Mouse (Mus musculus): ENCODE data around the gene Mrps17.
"Not testable (repeated sequence)": the region's sequence is repeated elsewhere in the genome, so short reads cannot be mapped to it uniquely, and the experiment has no call there.

Gene Mrps17

DNA sequence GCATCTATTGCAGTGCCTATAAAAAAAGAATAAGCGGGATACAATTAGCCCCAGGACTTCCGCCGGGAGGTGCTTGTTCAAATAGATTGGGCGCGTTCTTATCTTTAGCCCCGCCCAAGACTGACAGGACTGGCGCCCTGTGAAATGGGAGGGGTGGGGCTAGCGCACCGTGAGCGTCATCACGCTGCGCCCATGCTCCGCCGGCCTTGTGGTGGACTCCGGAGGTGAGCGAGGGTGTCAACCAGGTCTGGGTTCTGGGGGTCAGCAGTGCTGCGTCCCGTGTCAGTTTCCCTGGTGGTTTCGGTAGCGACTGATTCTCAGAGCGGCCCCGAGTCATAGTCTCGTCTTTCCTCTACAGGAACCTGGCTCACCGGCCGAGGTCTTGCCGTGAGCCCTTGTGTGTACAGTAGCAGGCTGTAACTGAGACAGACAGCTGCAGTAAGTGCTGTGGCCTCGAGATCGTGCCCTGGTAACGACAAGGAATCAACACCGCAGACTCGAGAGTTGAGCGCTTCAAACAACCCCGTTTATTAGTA lies at the start of gene Mrps17:
Gene Mrps17, plus strand, starts transcription at position 172 of the 536 bp plus-strand sequence.
- DNase-seq (ENCODE audit: low read depth), result peak; percentile 92

DNA sequence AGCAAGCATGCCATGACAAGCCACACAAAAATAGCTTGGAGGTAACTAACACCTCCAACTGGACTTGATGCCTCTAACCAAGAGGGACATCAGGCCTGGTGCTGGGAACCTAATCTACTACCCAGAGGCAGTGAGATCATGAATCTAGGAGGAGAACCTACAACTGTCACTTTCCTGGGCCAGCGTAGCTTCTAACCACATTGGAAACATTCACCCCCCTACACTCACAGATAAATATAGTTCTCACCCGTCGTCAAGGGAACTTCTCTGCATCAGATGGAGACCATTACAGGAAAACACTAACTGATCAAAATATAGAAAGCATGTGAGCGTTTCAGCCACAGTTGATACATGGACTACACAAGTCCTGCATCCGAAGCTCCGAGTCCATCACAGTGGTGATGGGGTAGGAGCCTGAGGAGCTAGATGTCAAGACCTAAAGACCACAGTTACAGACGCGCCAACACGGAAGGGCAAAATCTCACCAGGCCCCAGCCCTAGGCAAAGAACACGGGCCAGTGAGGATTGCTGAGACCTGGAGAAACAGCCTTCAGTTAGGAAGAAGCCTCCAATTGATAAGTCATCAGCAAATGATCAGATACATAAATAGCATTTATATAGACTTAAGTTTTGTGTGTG lies 48.9 kb upstream of the Mrps17 start:
- DNase-seq (ENCODE audit: low read depth), result no peak

DNA sequence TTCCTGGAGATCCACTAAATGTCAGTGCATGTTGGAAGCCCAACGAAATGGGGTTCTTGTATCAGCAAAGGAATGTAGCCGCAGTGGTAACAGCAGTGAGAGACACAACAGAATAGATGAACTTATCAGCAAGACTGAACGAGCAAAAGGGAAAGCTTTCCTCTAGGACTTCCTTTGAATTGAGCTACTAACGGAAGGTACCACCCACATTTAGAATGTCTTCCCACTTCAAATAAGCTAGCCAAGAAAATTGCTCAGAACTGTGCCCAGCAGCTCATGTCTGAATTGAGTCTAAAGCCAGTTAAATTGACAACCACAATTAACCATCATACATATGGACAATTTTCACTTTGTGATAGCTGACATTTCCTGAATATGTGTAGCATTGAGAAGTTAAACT lies 47.4 kb upstream of the Mrps17 start:
- DNase-seq (ENCODE audit: low read depth), result no peak

DNA sequence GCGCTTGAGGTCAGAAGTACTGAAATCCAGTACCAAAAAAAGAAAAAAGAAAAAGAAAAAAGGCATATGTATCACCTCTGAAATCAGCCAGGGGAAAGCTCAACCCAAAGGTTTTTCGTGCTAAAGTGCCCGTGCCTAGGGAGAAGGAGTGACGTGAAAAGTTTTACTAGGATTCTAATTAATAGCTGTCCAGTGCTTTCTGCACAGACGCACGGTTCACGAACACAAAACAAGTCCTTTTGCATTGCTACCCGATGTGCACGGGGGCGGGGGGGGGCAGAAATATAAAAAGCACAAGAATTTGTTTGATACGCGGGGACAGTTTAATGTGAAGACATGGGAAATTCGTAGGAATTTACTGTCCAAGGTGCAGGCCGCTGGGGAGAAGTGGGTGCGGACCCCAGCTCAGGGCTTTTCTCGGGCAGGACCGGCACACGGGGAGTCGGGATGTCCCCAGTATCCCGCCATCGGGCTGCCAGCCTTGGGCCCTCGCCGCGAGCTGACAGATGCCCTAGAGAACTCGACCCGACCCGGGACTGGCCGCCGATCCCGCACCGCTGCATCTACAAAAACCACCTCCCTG lies 45.8 kb upstream of the Mrps17 start:
- no peak for DNase-seq (ENCODE audit: low read depth)

DNA sequence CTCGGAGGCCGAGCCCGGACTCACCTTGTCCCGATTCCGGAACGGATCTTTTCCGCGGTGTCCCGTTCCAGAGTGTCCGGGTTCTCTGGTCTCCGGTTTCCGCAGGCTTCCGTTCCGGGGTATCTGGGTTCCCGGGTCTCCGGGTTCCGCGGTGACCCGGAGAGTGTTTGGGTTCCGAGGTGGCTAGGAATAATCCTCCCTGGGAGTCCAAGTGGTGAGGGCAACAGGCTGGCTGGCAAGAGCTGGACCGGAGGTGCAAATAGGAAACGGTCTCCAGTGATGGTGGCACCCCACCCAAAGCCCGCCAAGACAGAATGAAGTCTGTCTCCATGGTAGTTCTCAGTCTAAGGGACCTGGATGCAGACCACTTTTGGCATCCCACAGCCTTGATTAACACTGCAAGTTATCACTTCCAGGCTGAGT lies 45.2 kb upstream of the Mrps17 start, which contains the start of gene Zfp11:
Gene Zfp11, minus strand, starts transcription at position 64 of the 423 bp plus-strand sequence.
- peak; percentile 68 for DNase-seq (ENCODE audit: low read depth)

DNA sequence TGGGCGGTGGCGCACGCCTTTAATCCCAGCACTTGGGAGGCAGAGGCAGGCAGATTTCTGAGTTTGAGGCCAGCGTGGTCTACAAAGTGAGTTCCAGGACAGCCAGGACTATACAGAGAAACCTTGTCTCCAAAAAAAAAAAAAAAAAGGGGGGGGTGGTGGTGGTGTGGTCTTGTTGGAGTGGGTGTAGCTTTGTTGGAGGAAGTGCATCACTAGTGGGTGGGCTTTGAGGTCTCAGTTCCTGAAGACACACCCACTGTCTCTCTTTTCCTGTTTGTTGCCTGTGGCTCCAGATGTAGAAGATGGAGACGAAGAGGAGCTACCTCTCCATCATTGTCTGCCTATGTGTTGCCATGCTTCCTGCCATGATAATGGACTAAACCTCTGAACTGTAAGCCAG lies 30.2 kb upstream of the Mrps17 start:
- not testable (repeated sequence) for DNase-seq (ENCODE audit: low read depth)

DNA sequence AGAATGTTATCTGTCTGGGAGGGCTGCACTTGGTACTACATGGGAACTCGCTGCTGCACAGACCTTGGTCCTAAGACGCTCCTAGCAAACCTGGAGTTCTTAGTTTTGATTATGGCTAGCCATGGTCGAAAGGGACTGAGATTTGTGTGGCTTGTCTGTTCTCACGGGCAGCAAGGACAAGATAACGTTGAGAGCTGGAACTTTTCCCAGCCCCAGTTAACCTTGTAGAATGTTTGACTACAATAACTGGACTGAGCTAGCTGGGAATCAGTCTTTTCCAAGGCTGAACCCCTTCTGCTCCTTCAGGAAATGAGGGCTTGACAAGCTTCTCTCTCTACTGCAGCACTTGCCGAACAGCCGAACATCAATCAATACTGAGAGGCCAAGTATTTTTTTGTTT lies 27.7 kb upstream of the Mrps17 start:
- no peak for DNase-seq (ENCODE audit: low read depth)

DNA sequence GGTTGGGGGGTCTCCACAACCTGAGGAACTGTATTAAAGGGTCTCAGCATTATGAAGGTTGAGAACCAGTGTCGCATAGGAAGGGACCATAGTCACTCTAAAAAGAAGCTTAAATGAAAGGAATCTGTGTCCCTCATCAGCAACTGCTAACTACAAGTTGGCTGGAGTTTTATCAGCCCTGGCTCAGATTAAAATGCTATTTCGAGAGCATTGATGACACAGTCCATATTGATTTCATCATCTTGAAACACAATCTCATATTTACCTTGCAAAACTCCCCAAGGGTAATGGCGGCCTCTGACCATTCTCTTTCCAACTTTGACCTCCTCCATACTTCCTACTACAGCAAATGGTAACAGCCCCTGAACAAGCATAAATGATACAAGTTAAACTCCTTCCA lies 24.8 kb upstream of the Mrps17 start:
- DNase-seq (ENCODE audit: low read depth), result no peak

DNA sequence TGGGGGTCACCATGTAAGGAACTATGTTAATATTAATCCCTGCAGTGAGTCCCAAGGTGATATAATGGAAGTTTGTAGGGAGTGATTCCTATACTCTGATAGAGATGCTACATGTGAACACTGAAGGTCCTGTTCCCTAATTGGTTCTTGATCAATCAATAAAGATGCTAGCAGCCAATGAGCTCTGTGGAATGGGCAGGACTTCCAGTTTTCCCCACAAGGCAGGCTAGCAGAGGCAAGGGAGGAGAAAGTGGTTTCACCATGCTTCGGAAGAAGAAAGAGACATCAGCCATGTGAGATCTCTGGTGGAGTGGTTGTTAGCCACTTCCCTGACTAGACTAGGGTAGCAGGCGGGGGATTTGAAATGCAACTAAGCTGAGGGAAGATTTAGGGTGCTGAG lies 14.8 kb upstream of the Mrps17 start:
- no peak for DNase-seq (ENCODE audit: low read depth)

DNA sequence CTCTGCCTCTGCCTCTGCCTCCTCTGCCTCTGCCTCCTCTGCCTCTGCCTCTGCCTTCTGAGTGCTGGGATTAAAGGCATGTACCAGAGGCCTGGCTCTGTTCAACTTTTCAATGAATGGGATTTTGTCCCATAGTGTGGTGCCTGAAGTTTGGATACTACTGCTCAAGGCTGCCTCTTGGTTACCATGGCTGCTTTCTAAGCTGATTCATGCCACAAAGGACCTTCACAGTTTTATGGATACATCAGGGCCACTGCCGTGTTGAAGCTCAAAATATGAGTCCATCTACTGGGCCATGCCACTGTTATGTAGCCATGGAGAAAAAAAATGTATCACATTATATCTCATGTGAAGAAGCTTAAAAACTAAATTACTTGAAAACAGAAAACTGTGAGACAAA lies 13.6 kb upstream of the Mrps17 start:
- no peak for DNase-seq (ENCODE audit: low read depth)

DNA sequence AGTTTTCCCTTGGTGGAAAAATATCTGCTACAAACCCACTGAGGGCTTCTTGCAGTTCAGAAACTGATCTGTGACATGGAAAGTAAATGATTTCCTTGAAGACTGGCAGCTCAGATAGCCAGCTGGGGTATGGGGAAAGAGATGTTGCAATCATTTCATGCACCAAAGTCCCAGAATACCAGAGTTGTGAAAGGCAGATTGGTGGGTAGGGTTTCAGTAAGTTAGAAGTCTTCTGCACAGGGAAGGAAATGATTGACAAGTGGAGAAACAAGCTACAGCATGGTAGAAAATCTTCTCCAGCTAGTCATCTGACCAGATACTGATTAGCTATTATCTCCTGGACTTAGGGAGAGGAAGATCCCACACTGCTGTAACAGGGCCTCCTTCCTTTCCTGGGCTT lies 11.9 kb upstream of the Mrps17 start:
- no peak for DNase-seq (ENCODE audit: low read depth)

DNA sequence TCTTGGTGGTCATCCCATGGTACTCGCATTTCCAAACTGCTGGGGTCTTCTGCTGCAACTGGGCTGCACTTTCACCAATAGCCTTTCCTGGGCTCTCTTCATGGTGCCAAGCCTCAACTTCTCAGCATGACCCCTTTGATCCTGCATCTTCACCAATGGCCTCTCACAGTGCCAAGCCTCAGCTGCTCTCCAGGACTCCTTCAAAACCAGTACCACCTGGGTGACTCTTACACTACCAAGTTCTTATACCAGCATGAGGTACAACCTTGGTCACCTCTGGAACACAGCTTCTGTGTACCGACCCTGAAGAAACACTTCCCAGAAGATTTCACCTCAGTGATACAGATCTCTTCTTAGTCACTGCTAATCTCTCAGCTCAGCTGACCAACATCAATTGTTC lies 6.9 kb upstream of the Mrps17 start, which contains the start of gene Sept14:
Gene Sept14, minus strand, starts transcription at position 101 of the 400 bp plus-strand sequence.
- DNase-seq (ENCODE audit: low read depth), result no peak

DNA sequence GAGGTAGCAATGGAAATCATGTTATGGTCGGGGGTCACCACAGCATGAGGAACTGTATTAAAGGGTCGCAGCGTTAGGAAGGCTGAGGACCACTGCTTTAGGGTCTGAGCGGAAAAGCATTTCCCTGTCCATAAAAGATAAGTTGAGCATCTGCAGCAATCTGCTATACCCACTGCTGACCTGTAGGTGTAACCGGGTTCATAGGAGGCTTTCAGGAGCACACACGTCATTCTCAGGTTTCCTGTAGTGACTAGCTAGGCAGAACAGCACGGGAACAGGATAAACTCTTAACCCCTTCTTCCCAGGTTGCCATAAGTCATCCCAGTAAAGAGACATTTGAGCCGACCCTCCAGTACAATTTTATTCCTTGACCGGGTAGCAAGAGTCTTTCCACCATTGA lies 1.7 kb downstream of the Mrps17 start:
- DNase-seq (ENCODE audit: low read depth), result no peak

DNA sequence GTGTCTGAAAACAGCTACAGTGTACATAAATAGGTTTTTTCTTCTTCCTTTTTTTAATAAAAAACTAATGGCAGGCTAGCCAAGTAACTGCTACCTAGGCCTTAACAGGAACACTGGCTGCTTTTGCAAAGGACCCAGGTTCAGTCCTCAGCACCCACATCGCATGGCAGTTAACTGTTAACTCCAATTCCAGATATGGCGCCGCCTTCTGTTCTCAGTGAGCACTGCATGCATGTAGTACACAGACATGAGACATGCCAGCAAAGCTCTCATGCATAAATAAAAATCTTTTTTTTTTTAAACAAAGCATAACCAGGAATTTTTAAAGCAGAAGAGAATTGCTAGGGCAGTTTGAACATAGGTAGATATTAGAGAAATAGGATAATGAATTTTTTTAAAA lies 4.9 kb downstream of the Mrps17 start:
- DNase-seq (ENCODE audit: low read depth), result no peak

DNA sequence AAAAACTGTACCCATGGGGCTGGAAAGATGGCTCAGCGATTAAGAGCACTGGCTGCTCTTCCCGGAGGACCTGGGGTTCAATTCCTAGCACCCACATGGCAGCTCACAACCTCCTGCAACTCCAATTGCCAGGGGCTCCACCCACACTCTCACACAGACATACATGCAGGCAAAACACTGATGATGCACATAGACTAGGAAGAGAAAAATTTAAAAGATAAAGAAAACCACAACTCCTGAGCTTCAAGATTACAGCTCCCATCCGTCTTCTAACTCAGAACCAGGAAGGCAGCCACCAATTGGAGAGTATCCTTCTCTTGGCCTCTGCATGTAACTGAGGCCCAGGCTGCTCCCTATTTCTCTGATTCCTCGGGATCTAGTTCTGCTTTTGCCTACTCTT lies 9.0 kb downstream of the Mrps17 start:
- no peak for DNase-seq (ENCODE audit: low read depth)

DNA sequence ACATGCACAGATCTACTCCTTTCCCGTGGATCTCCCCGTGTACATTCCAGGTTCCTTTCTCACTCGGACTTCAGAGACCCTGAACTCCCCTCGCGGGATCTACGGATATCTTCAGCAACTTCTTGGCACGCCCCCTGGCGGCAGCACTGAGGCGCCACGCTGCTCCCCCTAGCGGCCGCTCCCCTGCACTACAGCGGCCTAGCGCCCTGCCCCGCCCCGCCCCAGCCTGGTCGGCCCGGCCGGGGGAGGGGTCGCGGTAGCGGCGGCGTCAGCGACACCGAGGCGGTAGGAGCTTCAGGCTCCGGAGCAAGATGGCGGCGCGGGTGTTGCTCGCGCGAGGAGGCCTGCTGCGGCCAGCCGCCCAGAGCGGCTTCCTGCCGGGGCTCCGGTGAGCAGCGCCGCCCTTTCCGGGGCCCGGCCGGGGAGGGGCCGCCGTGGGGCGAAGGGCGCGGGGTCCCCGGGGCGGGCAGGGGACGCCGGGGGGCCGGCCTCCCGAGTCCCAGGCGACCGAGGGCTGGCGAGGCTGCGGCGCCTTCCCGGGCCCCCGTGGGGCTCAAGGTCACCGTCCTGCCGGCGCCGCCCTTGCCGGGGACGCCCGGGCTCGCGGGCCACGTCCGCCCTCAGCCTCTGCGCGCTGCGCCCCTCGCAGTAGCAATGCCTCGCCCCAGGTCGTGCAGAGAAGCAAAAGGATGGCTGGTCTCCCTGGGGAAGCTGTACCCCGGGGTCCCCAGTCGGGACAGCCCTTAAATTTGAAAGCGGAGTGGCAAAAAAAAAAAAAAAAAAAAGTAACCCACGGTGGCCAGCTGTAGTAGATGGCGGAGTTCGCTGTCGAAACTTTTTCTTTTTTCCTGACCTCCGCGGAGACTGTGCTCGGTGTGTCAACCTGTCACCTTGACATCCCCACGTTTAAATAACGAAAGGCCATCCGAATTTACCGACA lies 9.8 kb downstream of the Mrps17 start, which contains the start of gene Nipsnap2:
Gene Nipsnap2, plus strand, starts transcription at position 230 of the 940 bp plus-strand sequence.
- DNase-seq (ENCODE audit: low read depth), result peak; percentile 66

DNA sequence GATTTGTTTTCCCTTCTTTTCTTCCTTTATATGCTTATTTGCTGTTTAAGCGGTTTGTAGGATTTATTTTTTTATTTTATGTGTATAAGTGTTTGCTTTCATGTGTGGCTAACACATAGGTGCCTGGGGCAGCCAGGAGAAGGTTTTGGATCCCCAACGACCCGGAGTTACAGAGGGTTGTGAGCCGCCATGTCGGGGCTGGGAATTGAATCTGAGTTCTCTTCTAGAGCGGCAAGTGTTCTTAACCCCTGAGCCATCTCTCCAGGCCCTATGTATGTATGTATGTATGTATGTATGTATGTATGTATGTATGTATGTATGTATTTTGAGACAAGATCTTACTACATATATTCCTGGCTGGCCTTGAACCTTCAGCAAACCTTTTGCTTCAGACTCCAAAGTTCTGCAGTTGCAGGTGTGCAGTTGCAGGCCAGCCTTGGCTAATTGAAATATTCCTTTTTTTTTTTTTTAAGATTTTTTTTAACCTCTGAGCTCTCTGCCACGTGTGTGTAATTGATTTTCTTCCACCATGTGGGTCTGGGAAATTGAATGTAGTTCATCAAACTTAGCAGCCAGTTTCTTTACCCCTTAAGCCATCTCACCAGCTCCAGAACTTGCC lies 10.6 kb downstream of the Mrps17 start:
- no peak for DNase-seq (ENCODE audit: low read depth)

DNA sequence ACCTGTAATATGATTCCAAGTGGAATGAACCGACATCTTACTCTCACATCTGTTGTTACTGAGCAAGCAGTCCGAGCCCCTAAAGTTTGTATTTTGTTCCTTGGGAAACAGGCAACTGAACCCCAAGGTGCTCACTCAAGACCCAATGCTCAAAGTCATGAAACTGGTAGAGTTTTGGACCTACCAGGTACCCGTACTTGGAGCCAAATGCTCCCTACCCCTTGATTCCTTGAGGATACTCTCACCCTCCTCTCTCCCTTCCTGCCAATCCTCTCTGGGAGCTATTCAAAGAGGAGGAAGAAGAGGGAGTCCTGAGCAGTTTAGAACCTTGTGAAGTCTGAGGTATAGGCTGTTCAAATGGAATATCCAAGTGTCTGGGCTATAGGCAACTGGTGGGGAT lies 11.5 kb downstream of the Mrps17 start:
- DNase-seq (ENCODE audit: low read depth), result no peak

DNA sequence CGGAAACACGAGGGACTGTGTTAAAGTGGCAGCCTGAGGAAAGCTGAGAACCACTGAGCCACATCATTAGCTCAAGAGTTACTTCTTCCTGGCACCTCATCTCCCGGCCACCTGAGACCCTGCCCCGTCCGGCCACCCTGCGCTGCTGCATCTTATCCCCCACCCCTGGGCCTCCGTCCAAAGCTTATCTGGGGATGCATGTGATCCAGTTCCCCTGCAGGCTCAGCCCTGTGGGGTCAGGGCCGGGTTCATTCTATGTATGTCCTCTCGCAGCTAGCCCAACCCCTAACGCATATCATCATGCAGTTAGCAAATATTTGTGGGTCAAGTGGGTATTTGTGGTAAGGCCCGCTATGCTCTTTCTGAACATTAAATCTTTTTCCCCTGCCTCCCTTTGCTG lies 14.0 kb downstream of the Mrps17 start:
- no peak for DNase-seq (ENCODE audit: low read depth)

DNA sequence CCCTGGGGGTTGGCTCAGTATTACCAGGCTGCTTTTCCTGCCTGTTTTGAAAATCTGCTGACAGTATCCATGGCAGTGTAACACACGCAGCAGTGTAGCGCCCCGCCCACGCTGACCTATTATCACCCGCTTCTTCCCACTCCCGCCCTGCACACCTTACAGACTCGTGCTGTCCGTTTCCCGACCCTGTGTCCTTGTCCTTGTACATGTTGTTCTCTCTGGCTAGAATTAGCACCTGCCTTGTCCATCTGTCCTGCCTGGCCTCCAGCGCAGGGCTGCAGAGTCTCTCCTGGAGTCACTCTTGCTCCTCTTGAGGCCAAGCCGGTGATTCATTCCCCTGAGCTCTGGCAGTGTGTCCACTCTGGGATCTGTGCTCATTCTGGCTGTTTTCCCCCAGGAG lies 15.0 kb downstream of the Mrps17 start:
- DNase-seq (ENCODE audit: low read depth), result no peak

DNA sequence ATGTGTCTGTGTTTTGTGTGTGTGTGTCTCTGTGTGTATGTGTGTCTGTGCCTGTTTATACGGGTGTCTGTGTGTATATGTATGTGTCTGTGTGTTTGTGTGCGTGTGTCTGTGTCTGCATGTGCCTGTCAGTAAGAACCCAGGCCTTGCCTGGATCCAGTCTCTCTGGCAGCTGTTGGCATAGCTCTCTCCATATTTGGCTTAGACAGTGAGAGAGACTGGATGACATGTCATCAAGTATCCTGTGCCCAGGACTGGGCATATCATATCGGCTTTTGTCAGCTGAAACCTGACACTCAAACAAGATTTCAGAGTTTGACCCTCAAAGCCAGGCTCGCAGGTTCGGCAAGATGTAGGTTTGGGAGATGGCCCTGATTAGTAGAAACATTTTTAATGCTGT lies 15.7 kb downstream of the Mrps17 start:
- DNase-seq (ENCODE audit: low read depth), result no peak

DNA sequence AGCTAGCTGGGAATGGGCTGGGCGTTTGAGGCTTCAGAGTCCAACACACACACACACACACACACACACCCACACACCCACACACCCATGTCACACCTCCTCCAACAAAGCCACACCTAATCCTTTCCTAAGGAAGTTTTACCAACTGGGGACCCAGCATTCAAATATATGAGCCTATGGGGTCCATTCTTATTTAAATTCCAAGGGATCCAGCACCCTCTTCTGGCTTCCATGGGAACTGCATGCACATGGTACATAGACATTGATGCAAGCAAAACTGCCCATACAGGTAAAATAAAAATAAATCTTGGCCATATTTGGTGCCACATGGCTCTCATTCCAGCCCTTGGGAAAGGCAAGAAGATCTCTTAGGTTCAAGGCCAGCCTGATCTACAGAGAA lies 25.7 kb downstream of the Mrps17 start:
- no peak for DNase-seq (ENCODE audit: low read depth)

All from c-Kit-positive CD71-negative TER-119-negative erythroid progenitor cells, embryonic 14.5 days (primary cell).